ENCODE assay signal across 12 mouse cellular contexts in genomic region chr16:57364498-57364897, GRCm38 (mm10).
"Had no signal": no experiment of that assay in that cellular context is flagged by ENCODE, and none has a peak within 500 bp of the region (broad histone marks: within the 10 kb centered on the region; RNA-seq: fewer than 3 reads in every experiment).

No protein-coding gene starts in this region.

- H3K36me3 ChIP-seq: intestine, embryonic 15.5 days; limb, embryonic 12.5 days; liver, embryonic 13.5 days; lung, embryonic 15.5 days; midbrain, embryonic 13.5 days had no signal

- H3K4me1 ChIP-seq: liver, embryonic 13.5 days had no signal

- H3K27me3 ChIP-seq: intestine, embryonic 15.5 days; limb, embryonic 12.5 days; liver, embryonic 13.5 days; lung, embryonic 15.5 days; midbrain, embryonic 13.5 days had no signal

- H3K4me3 ChIP-seq: intestine, embryonic 15.5 days; limb, embryonic 12.5 days; liver, embryonic 13.5 days; lung, embryonic 15.5 days; midbrain, embryonic 13.5 days had no signal

- ATAC-seq: intestine, embryonic 15.5 days; liver, postnatal 0 days; midbrain, embryonic 13.5 days had no signal

- H3K27ac ChIP-seq: intestine, embryonic 15.5 days; limb, embryonic 12.5 days; liver, embryonic 13.5 days; lung, embryonic 15.5 days; midbrain, embryonic 13.5 days had no signal

- DNase-seq: kidney, adult 9 months; kidney, postnatal 14 days; liver; liver, embryonic 13.5 days; liver, postnatal 0 days; lung, postnatal 36 days; right cerebral cortex, postnatal 14 days; thymus, postnatal 36 days had no signal
